Mouse (Mus musculus) naive thymus-derived CD4-positive, alpha-beta T cell, adult 2 months (primary cell): Measurements from ENCODE around the gene Cpsf4l.

Experiments used
- DNase-seq: peaks from one replicate; pipeline ENCODE4 v3.0.0-alpha.2; 2011; ENCODE audit warnings: low read depth

The Cpsf4l gene

DNA sequence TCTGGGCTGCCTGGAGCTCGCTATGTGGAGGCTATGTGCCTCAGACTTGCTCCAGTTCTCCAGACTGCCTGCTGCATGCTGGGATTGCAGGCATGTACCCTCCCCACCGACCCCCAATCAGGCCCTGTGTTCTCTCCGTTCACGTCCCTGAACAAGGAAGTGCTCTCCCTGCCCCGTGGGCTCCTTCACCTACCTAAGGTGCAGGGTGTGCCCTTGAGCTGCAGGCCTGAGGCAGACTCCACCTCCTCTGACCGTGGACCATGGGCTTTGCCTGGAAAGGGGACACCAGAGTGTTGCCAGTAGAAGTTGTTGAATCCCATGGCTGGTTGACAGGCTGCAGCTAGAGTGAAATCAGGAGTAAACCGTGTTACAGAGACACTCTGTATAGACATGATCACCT, 10.2 kb downstream of the Cpsf4l start:
- DNase-seq: no peak

DNA sequence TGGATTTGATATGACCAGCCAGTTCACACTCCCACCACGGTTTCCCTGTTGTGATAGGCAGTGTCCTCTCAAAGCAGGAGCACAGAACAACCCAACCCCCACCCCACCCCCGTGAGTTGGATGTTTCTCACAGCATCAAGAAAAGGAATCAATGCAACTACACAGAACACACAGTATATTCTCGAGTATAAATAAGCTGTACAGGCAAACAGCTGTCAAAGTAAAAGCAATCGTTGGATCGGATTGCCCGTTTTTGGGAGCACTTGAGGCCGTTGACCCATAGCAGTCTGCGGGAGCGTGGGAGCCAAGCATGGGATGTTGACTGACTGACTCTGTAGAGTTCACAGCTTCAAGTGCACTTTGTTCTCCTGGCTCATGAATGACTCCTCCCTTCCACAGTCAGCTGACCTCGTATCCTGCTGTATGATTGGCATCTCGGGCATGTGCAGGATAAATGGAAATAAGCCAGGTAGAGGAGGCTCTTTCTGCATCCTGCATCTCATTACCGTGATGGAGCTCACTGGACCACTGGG, 11.7 kb downstream of the Cpsf4l start:
- no peak for DNase-seq

DNA sequence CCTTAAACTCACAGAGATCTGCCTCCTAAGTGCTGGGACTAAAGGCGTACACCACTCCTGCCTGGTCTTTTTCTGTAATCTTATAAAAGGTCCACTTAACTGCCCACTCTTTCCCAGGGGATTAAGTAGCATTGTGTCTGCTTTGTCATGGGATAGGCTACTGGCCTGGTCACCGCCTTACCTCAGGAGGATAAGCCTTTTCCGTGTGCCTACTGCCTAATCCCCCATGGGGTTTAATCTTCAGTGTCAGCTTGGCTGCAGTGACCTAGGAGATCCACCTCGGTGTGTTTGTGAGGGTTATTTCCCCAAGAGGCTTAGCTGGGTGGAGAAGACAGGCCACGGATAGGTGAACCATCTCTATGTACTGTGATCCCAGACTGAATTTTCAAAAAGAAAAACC, 12.2 kb downstream of the Cpsf4l start:
- DNase-seq: no peak

DNA sequence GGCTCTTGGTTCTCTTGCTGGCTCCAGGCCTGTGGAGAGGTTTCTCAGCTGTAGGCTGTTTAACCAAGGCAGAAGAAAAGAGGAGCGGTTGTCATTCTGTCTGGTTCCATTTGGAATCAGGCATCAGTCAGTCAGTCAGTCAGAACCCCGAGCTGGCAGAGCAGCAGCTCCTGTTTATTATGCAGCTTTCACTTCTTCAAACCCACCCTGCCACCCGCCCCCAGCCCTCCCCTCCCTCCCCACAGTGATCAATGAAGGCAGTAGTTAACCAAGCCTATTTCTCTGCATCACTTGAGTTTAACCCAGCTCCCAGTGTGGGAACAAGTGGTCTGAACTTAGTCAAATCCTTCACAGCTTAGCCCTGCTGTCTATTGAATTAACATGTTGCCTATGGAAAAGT, 18.0 kb downstream of the Cpsf4l start:
- DNase-seq: no peak

DNA sequence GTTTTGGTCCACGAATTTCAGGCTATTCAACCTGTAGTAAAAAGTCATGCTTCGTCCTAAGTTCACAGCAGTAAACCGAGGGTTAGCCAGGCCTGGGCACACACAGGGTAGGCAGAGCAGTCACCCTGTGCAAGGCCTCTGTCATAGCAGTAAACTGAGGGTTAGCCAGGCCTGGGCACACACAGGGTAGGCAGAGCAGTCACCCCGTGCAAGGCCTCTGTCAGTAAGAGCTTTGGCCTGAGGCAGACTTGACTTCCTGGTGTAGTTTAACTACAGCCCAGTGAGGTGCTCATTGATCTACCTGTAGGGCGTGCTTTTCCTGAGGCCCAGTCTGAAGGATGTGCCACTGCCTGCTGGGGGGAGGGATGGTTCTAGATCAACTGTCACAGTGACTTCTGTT, 18.5 kb downstream of the Cpsf4l start:
- DNase-seq: no peak

DNA sequence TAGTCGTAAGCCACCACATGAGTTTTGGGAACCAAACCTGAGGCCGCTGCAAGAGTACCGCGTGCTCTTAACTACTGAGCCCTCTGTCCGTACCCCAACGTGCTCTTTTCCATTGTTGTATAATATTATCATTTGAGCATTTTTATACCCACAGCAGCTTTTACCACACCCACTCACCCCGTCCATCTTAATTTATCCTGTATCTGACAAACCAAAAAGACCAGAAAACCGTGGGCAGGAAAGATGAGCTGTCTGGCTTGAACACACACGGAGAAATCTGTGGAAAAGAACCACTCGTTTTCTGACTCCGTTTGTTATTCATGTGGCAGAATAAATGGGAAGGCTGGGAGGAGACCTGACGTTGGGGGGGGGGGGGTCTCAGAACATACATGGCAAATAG, 19.3 kb downstream of the Cpsf4l start:
- no peak for DNase-seq

DNA sequence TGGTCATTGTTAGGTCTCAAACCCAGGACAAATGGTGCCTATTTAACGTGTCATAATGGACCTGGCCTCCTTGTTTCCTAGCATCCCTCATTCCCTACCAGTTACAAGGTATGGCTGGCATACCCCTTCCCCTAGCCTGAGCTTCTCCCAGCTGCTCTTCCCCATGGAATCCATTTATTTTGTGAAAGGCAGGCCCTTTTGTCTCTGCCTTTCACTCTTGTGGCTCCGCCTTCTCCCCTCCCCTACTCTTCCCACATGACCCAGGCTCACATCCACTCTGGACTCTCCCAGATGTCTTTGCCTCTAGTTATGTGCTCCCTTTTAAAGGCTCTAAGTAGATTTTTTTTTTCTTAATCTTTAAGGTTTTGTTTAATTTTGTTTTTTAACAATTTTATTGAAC, 22.8 kb downstream of the Cpsf4l start:
- no peak for DNase-seq

DNA sequence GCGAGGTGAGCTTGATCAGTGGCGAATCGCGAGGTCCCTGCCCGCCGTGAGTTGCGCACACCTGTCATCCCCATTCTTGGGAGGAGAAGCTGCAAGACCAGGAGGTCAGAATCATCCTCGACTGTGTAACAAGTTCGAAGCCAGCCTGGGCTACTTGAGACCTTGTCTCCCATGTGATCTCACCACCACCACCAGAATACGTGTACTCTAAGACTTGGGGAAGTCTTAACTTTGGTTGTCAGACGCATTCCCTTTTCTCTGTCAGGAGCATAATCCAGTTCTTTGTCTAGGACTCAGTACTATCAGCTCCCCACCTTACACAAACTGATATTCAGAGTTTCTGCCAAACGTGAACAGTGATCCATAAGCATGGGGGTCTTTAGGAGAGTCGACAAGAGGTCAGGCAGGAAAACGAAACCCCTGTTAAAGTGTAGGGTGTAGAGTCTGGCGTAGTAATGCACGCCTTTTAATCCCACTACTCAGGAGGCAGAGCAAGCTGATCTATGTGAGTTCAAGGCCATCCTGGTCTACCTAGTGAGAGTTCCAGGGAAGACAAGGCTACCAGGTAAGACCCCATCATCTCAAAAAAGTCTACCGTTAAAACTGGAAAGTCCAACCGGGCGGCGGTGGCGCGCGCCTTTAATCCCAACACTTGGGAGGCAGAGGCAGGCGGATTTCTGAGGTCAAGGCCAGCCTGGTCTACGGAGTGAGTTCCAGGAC, 24.9 kb downstream of the Cpsf4l start:
- DNase-seq: no peak

DNA sequence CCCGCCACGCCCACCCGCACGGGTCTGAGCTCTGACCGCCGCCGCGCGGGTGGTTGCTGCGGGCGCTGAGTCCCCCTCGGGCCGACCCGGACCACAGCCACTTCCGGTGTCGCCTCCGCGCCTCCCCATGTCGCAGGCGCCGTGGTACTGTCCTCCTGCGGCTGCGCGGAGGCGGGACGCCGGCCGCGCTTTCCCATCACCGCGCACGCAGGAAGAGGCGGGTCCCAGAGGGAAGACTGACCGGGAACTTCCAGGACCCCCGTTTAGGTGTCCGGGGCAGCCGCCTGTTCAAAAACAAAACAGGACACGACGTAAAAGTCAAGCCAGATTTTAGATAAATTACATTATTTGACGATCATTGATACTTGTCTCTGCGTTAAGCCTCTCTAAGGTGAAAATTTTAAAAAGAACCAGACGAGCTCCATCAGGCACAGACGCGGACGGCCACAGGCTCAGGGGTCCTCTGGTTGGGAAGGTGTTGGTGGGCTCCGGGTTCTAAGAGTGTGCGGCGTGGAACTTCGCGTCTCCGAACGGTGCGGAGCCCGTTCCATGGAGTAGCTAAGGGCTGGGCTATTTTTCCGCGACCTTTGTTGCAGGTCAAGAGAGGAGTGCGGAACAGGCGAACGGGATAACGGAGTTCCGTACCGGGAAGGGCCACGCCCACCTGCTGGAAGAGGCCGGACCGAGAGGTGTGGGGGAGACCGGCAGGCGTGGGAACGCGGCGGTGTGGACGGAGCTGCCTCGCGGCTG, 25.7 kb downstream of the Cpsf4l start, which contains the start of the genes Fam104a and D11Wsu47e:
Fam104a (minus strand) TSS at position 199 of the 750 bp plus-strand sequence.
D11Wsu47e (plus strand) TSS at position 456 of the 750 bp plus-strand sequence.
- DNase-seq: peak; percentile 96

DNA sequence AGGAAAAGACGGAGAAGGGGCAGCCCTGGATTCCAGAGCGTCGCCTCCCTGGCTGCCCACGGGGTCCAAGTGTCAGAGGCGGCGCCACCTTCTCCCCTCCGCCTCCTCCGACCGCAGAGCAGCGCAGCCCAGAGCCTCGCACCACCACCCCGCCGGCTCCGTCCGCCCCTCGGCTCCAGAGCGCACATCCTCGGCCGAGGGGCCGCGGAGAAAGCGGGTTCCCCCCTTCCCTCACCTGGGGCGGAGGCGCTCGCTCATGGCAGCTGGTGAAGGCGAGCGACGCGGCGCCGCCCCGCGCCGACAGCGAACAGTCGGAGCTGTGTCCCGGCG, 26.2 kb downstream of the Cpsf4l start:
- no peak for DNase-seq

DNA sequence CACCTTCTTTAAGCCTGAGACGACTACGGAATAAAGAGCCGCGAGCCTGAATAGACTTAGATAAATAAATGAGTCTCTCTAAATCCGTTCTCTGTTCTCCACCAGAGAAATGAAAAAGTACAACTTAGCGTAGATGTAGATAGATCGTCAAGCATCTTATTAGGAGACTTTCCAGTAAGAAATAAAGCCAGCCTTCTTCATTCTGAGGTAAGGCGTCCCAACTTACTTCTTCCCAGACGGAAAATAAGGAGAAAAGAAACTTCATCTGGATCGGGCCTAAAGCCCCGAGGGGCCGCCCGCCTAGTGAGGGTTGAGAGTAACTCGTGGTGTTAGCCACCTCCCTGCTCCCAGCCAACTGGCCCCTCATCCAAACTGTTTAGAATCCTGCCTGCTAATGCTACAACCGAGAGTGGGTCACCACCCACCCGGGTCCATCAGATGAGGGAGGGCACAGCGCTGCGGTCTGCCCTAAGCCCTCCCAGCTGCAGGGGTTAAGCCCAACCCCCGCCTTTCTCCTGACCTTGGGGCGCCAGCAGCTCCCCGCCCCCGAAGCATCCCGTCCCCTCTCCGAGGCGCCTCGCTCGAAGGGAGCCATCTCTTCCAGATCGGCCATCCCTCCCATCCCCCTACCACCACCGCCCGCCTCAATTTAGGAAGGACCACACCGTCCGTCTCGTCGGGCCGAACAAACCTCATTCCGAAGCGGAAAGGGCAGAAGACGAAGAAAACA, 26.8 kb downstream of the Cpsf4l start:
- DNase-seq: no peak

DNA sequence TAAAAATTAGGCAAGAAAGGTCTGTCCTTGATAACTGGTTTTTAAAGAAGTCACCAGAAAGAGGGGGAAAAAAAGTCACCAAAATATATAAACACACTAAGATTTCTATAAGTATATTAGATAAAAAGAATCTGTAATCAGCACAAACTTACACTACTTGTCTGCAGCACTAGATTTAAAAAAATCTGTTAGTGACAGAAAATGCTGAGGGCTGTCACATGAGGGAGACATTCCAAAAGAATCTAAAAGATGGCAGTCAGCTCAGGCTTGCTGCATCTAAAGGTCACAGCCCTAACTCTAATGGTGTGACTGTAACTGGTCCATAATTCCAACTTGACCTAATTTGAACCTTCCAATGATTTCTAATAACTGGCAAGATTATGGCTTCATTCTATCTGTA, 27.8 kb downstream of the Cpsf4l start:
- DNase-seq: no peak

DNA sequence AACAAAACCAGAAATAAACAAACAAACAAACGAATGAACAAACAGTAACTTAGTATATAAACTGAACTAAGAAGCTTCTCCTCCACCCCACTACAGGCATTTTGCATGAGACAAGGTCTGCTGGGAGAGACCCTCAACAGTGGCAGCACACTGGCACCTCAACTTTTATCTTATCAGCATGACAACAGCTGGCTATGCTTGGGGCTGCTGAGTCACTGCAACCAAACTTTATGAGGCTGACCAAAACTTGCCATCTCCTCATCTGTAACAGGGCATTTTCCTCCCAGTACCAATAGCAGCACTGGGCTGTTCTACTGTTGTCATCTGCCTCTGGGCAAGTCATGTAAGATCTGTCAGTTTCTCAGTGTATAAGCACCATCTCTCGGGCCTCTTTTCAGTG, 28.9 kb downstream of the Cpsf4l start:
- no peak for DNase-seq

DNA sequence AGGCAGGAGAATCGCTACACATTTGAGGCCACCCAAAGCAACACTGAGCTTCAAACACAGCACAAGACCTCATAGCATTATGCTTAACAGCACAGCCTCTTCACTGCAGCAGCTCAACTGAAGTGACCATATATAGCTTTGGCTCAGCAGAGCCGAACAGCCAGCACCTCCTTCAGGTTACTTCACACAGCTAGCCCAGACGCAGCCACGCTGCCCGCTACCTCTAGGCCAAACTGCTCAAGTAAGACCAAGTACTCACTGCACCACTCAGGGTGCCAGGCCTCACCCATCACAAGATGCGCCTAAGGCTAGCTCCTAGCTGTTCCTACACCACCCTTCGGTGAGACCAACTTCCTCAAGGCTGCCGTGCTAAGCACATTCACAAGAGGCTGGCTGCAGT, 31.4 kb downstream of the Cpsf4l start:
- DNase-seq: no peak

DNA sequence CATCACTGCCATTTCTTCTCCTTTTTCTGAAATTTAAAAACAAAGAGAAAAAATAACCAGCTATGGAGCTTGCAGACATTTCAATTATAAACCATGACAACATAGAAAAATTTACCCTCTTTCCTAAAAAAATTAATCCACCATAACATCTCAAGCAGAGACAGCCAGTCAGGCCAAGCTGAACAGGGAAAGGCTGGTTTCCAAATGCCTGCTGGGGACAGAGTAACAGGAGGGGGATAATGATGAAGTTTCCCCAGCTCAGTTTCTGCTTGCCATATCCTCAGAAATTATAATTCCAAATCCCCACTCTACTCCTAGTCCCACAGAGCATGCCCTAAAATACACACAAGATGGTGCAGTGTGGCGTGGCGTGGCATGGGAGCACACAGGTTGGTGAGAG, 32.4 kb downstream of the Cpsf4l start:
- DNase-seq: no peak

DNA sequence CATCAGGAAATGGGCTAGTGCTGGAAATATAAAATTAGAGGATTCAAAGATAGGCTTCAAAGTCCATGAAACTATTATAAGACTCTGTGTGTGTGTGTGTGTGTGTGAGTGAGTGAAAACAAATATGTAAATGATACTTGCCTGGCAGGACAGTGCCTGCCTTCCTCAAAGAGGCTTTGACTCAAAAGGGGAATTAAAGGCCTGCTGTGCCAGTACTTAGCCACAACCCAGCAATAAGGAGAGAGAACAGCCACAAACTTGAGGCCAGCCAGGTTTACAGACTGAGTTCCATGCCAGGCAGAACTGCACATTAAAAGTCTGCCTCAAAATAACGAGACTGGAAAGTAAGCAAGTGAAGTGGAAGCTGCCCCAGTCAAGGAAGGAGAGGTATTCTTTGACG, 33.0 kb downstream of the Cpsf4l start:
- DNase-seq: no peak

DNA sequence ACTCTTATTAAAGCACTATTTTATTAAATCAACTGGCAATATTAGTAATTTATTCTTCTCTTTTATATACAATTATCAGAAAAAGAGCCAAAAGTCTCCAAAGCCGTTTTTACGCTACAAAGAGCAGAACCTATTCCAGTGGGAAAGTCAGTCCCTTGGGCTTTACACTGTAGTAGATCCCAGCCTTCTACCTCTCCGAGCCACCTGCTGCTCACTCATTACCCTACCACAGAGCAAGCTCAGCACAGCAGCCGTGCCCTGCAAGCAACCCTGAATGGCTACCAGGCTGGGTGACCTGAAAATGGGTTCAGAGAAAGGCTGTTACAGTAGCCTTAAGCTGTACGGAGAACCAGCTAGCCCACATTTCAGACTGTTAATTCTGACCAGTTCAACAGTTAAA, 35.2 kb downstream of the Cpsf4l start:
- DNase-seq: no peak

DNA sequence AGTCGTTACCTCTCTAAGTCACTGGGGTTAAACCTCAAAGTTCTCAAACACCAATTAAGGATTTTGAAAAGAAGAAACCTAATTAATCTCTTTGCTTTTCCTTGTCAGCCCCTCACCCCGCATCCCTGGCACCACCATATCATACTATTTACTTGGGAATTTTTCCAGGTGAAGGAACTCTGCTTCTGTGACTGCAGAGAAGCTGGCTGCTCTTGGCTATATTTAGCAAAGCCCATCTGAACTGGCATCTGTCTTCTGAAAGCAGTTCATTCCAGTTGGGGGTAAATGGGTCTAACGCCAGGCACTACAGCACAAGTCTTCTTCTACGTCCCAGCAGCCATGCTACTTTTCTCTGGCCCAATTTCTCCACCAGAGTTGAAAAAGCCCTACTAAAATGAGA, 36.2 kb downstream of the Cpsf4l start:
- DNase-seq: no peak

DNA sequence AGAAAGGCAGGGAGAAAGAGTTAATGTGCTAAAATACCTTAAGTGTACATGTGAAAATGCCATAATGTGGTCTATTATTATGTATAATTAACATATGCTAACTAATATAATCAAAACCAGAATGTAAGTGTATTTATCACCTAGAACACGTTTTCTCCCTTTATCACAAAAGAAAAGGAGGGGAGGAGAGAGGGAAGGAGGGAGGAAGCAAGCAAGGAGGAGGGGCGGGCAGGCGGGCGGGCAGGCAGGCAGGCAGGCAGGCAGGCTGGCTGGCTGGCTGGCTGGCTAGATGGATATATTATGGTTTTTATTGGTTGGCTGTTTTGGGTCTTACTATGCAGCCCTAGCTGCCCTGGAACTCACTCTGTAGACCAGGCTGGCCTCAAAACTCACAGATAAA, 40.1 kb downstream of the Cpsf4l start:
- DNase-seq: no peak

DNA sequence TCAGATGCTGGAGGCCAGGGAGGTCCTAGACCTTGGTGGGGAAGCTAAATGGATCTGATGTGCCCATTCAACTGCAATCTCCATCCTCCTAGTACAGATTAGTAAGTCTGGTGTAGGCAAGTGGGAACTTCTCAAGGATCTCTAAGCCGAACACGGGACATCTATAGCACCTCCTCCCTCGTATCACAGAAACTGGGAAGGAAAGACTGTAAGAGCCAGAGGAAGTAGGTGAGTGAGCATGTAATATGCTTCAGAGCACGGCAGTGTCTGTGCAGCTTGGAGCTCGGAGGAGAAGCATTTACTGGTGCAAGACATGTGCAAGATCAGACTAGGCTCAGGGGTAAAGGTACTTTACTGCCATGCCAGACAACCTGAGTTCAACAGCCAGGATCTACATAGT, 41.0 kb downstream of the Cpsf4l start:
- no peak for DNase-seq

DNA sequence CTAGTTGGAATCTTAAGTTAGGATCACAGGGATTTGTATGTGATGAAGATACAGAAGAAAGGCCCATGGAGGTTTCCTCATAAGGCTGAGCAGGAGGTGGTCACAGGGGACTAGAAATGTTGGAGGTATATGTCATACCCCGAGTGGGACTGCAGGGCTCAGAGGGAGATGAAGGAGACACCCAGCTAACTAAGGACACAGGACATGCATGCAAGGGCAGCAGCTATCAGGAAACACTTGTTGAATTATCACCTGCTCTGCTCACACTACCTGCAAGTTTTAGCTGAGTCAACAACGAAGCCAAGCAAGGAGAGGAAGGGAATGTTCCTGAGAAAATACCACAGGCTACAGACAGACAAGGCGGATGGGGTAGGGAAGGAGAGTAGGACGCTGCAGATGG, 42.1 kb downstream of the Cpsf4l start:
- DNase-seq: no peak

DNA sequence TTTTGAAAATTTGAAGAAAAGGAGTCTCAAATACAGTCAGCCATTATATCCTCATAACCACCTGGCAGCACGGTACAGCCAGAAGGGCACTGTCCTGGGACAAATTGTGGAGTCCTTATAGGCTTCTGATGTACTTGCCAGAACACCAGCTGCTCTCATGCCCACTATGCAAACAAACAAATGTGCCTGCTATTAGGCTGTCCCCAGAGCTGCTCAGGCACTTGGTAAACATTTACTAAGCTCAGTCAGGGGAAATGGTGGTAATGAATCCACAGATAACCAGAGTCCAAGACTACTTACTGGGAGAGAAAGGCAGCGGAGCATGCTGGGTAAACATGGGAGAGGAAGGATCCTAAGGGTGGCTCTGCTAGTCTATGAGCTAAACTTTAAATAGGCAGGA, 42.7 kb downstream of the Cpsf4l start:
- DNase-seq: no peak

DNA sequence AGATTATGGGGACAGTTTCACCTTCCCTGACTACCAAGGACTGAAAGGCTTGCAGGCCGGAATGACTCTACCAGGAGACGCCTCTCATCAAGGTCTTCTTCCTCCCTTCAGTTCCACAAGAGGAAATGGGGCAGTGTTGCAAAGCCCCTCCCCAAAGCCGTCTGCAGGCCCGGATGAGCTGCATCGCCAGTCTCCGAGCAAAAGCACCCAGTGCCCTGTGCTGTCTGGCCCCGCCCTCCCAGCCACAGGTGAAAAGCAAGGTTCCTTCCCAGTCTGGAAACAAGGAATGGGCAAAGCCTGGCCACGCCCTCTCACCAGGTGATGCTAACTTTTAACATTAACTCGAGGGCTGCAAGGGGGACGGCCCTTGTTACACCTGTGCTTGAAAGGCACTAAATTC, 43.2 kb downstream of the Cpsf4l start:
- DNase-seq: peak; percentile 51
